Mouse (Mus musculus) C3H10T1/2 (cell line): ENCODE results near the gene Mad1l1. TPM values are rescaled to one million over a fixed set of nuclear protein-coding genes. Genes with fewer than 3 reads are reported as not detected.

Experiments used
- polyA plus RNA-seq, 2 experiments: library from polyadenylated mRNA; unstranded; fragments of >200 nt; fragmentation: generic; extraction: Trizol; gene quantifications; one replicate each; pipeline ENCODE4 v1.2.1; 2012; ENCODE audit warnings: missing spikeins in 2 of 2

The Mad1l1 gene
- 10 to 100 TPM; 32.9 to 58.6 TPM for polyA plus RNA-seq

GRCm38 (mm10) chr5:140321042-140321755 lies at the start of gene Mad1l1, which contains the start of gene Nudt1:
Gene Mad1l1, minus strand, starts transcription at chr5:140321552.
Gene Nudt1, plus strand, starts transcription at chr5:140321656.

GRCm38 (mm10) chr5:140331615-140332512 lies 10.5 kb upstream of the Mad1l1 start, which contains the start of gene Mrm2:
Gene Mrm2, minus strand, starts transcription at chr5:140331898.

Other genes starting within 250 kb of the Mad1l1 start
- 10 to 100 TPM; 48.1 to 52.9 TPM for gene Nudt1, start 104 bp upstream of the Mad1l1 start, polyA plus RNA-seq
- gene Mrm2, start 10.3 kb upstream of the Mad1l1 start, polyA plus RNA-seq = 10 to 100 TPM in 1 of 2 experiments, 1 to 10 TPM in 1; 7.7 to 12.9 TPM
- gene Snx8, start 67.7 kb upstream of the Mad1l1 start, polyA plus RNA-seq = 10 to 100 TPM; 21.1 to 21.4 TPM
- 100 to 1,000 TPM; 114 to 307 TPM for gene Eif3b, start 97.8 kb upstream of the Mad1l1 start, polyA plus RNA-seq
- gene Gm4869, start 124.1 kb upstream of the Mad1l1 start, polyA plus RNA-seq = under 1 TPM in 1 of 2 experiments, not detected in 1; 0.01 TPM
- 10 to 100 TPM; 14.8 to 36.3 TPM for gene Chst12, start 184.0 kb upstream of the Mad1l1 start, polyA plus RNA-seq
- not detected for gene Grifin, start 243.5 kb upstream of the Mad1l1 start, polyA plus RNA-seq